Mouse (Mus musculus) stomach, postnatal 0 days (tissue): Measurements from ENCODE around the gene Sytl3.

Source experiments
- CTCF ChIP-seq: IDR thresholded peaks from 2 replicates; pipeline ENCODE4 v1.5.1; 2016; ENCODE audit warnings: antibody characterized with exemption, low read depth, mild to moderate bottlenecking, moderate library complexity
- EP300 ChIP-seq: optimal IDR thresholded peaks from 2 replicates; pipeline ENCODE3; 2016; ENCODE audit warnings: antibody characterized with exemption

GRCm38 (mm10) chr17:6732665-6733064 is 73.8 kb downstream of the Sytl3 start:
- TF ChIP-seq CTCF (no peak), EP300 (no peak)
